In genomic region chr1:7574787-7575186, GRCm38 (mm10) we compare ENCODE assay signal across 25 mouse cellular contexts.
"Had no signal": no experiment of that assay in that cellular context is flagged by ENCODE, and none has a peak within 500 bp of the region (broad histone marks: within the 10 kb centered on the region; RNA-seq: fewer than 3 reads in every experiment).

No protein-coding gene starts in this region.

- H3K4me1 ChIP-seq: embryonic facial prominence, embryonic 10.5 days; embryonic facial prominence, embryonic 12.5 days; embryonic facial prominence, embryonic 13.5 days; embryonic facial prominence, embryonic 15.5 days; forebrain, embryonic 10.5 days; forebrain, embryonic 12.5 days; forebrain, embryonic 13.5 days; forebrain, embryonic 15.5 days; heart, embryonic 10.5 days had no signal

- H3K9me3 ChIP-seq: embryonic facial prominence, embryonic 10.5 days; embryonic facial prominence, embryonic 12.5 days; embryonic facial prominence, embryonic 13.5 days; embryonic facial prominence, embryonic 15.5 days; forebrain, embryonic 10.5 days; forebrain, embryonic 12.5 days; forebrain, embryonic 13.5 days; forebrain, embryonic 15.5 days; heart, embryonic 10.5 days had no signal

- H3K4me3 ChIP-seq: embryonic facial prominence, embryonic 10.5 days; embryonic facial prominence, embryonic 12.5 days; embryonic facial prominence, embryonic 13.5 days; embryonic facial prominence, embryonic 15.5 days; erythroblast, embryonic 14.5 days; forebrain, embryonic 10.5 days; forebrain, embryonic 12.5 days; forebrain, embryonic 13.5 days; forebrain, embryonic 15.5 days; gastrocnemius, adult 2 months; heart, adult 2 months; heart, embryonic 10.5 days had no signal

- H3K9ac ChIP-seq: embryonic facial prominence, embryonic 12.5 days; embryonic facial prominence, embryonic 13.5 days; embryonic facial prominence, embryonic 15.5 days; forebrain, embryonic 12.5 days; forebrain, embryonic 13.5 days; forebrain, embryonic 15.5 days; forebrain, postnatal 0 days had no signal

- H3K4me2 ChIP-seq: embryonic facial prominence, embryonic 12.5 days; embryonic facial prominence, embryonic 13.5 days; embryonic facial prominence, embryonic 15.5 days; forebrain, embryonic 12.5 days; forebrain, embryonic 13.5 days; forebrain, embryonic 15.5 days had no signal

- H3K36me3 ChIP-seq: embryonic facial prominence, embryonic 10.5 days; embryonic facial prominence, embryonic 12.5 days; embryonic facial prominence, embryonic 13.5 days; embryonic facial prominence, embryonic 15.5 days; forebrain, embryonic 10.5 days; forebrain, embryonic 12.5 days; forebrain, embryonic 15.5 days; heart, embryonic 10.5 days had no signal

- H3K27ac ChIP-seq: embryonic facial prominence, embryonic 10.5 days; embryonic facial prominence, embryonic 12.5 days; embryonic facial prominence, embryonic 13.5 days; embryonic facial prominence, embryonic 15.5 days; forebrain, embryonic 10.5 days; forebrain, embryonic 12.5 days; forebrain, embryonic 13.5 days; forebrain, embryonic 15.5 days; gastrocnemius, adult 2 months; heart, adult 2 months; heart, embryonic 10.5 days had no signal

- H3K27me3 ChIP-seq: embryonic facial prominence, embryonic 12.5 days; embryonic facial prominence, embryonic 13.5 days; embryonic facial prominence, embryonic 15.5 days; forebrain, embryonic 12.5 days; forebrain, embryonic 13.5 days; forebrain, embryonic 15.5 days had no signal

- DNase-seq: cerebellum, adult 9-11 months; cerebellum, postnatal 10 days; cerebellum, postnatal 14 days; cerebellum, postnatal 25 days; cerebellum, postnatal 36 days; embryo, embryonic 11 days; forebrain, postnatal 0 days; gastrocnemius, adult 2 months; gastrocnemius, postnatal 10 days; gastrocnemius, postnatal 14 days; gastrocnemius, postnatal 25 days; gastrocnemius, postnatal 36 days; heart, adult 11 months; heart, adult 18-20 months; heart, adult 2 months had no signal
